Mouse (Mus musculus) right cerebral cortex, adult 18-20 months (tissue): ENCODE results near the gene Wnt7a.

ENCODE experiments used
- DNase-seq: peaks from one replicate; pipeline ENCODE4 v3.0.0; 2022; ENCODE audit warnings: mixed read lengths

Wnt7a gene

GRCm38 (mm10) chr6:91383871-91384270 is 27.3 kb downstream of the Wnt7a start:
- no peak for DNase-seq

GRCm38 (mm10) chr6:91383303-91383702 is 27.9 kb downstream of the Wnt7a start:
- no peak for DNase-seq

DNA sequence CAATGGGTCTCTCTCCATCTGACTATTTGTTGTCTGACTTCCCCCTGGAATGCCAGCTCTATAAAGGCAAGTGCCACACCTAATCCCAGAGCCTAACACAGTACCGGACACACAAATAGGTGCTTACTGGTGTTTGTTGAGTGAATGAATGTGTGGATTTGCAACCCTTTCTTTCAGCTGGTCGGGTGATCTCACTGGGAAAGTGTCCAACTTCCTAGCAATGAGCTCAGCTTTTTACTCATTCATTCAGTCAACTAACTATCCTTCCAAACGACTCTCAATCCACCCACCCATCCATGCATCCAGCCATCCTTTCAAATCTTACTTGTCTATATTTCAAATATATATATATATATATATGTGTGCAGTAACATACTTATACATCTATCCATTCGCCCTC is 31.3 kb downstream of the Wnt7a start:
- DNase-seq, result no peak

DNA sequence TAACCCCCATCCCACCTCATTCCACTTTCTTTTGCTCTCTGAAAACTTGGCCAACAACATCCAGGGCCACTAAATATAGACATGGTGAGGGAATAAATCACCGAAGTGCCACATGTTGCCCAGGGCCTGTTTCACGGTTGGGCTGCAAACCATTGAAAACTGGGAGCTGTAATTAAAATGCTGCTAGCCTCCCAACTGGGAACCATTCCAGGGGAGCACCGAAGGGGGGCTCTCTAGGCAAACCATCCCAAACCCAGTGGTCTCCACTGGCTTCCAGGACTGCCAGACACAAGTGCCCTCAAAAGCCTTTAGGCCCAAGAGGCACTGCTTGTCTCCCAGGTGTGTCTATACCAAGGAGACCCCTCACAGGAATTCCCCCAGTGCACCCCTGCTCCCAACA is 31.9 kb downstream of the Wnt7a start:
- DNase-seq, result no peak

DNA sequence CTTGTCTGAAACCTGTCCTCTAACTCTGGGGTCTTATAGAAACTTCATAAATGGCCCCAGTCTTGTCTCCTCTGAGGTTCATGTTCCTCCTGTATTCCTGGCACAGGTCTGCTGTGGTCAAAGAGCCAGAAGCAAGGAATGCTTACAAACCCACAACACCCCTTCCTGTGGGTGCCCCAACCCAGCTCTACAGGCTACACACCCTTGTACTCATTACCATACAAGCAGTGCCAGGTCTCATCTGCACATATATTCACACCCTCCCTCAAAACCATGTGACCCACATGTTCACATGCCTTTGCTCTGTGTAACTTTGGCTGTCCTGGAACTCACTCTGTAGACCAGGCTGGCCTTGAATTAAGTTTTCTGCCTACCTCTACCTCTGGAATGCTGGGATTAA is 38.2 kb downstream of the Wnt7a start:
- no peak for DNase-seq

DNA sequence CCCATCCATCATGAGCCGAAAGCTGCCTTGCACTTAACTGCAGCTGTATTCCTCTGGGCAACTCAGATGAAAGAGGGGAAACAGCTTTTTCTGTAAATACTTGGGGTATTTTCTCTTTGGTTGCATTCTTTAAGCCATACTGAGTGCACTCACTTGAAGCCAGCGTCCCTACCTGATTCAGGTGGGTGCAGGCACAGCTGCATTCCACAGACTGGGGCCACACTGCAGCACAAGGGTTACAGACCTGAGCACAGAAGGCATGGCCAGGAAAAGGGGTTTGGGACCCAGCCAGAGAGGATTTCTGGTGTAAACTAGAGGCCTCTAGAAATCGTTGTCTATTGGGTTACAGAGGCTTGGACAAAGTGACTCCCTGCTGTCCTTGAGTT is 38.6 kb downstream of the Wnt7a start:
- DNase-seq, result no peak

- DNase-seq, result peak; percentile 29
Measured at GRCm38 (mm10) chr6:91371912-91372585, 39.1 kb downstream of the Wnt7a start.

GRCm38 (mm10) chr6:91366781-91367180 is 44.4 kb downstream of the Wnt7a start:
- no peak for DNase-seq

GRCm38 (mm10) chr6:91365480-91365879 is 45.7 kb downstream of the Wnt7a start:
- peak; percentile 40 for DNase-seq

- DNase-seq, result no peak
Measured at GRCm38 (mm10) chr6:91362756-91363155, 48.4 kb downstream of the Wnt7a start.

GRCm38 (mm10) chr6:91360998-91361397 is 50.2 kb downstream of the Wnt7a start:
- DNase-seq, result no peak

- DNase-seq, result no peak
Measured at GRCm38 (mm10) chr6:91360371-91360690, 50.8 kb downstream of the Wnt7a start.

GRCm38 (mm10) chr6:91359672-91360370 is 51.3 kb downstream of the Wnt7a start:
- DNase-seq, result peak; percentile 42

DNA sequence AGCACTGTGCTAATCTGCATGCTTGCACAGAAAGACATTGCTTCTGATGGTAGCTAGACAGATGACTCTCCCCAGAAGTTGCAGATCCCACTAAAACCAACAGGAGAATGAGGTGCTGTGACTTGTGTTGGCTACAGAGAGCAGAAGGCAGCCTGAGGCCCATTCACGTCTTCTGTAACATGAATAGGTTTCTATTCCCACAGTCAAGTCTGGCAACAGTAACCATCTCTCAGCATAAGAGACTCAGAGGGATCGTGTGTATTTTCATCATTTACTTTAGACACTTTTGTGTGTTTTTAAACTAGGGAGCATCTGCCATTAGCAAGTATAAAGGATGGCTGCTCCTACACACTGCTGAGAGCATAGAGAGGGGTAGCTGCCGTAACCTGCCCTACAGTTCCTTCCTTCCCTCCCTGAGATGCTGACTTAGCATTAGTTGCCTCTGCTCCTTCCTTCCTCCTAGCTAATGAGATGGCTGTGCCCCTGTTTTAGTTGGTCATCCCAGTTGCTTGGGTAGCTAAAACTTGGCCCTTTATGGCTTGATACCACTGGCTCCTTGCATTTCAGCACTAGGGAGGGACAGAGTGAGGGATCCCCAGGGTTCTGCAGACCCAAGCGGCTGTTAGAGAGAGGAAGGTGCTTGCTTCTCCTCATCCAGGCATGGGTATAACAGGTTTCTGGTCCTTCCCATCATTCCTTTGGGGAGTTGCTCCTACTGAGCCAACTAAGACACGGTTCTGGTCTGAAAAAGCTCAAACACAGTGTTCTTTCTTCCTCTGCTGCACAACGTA is 52.1 kb downstream of the Wnt7a start:
- DNase-seq, result no peak

DNA sequence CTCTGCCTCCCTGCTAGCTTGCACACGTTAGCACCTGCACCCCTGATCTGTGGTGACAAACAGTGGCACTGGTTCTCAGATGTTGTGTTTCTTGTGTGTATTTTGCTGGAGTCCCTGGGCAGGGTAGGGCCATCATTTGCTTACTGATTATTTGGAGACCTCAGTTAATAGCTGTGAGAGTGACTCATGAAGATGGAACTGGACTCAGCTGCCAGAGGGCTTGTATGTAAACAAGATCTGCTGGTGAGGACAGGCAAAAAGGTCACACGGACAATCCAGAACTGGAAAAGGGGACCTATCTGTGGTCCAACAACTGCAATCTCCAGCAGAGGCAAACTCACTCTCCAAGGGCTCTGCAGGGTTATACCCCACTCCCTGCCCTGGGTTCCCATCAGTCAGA is 52.8 kb downstream of the Wnt7a start:
- DNase-seq, result no peak

GRCm38 (mm10) chr6:91357238-91357876 is 53.8 kb downstream of the Wnt7a start:
- DNase-seq, result no peak

- DNase-seq, result no peak
Measured at GRCm38 (mm10) chr6:91349620-91350019, 61.5 kb downstream of the Wnt7a start.

- DNase-seq, result peak; percentile 34
Measured at GRCm38 (mm10) chr6:91347721-91348120, 63.4 kb downstream of the Wnt7a start.

DNA sequence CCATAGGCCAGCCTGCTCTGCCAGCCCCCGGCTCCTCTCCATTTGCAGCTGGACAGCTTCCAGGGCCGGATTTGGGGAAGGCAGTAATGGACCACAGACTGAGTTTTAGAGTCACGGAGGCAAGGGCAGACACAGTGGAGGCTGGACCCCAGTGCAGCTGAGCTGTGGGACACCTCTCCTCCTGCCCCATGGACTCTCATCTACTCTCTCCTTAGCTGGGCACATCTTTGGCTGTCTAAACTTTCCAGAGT is 64.3 kb downstream of the Wnt7a start:
- no peak for DNase-seq

GRCm38 (mm10) chr6:91346071-91346905 is 64.9 kb downstream of the Wnt7a start:
- DNase-seq, result peak; percentile 45

- DNase-seq, result no peak
Measured at GRCm38 (mm10) chr6:91345091-91345490, 66.1 kb downstream of the Wnt7a start.

- DNase-seq, result no peak
Measured at GRCm38 (mm10) chr6:91339612-91340246, 71.4 kb downstream of the Wnt7a start.
